Mouse (Mus musculus): ENCODE results near the gene Nol4l. TPM values are rescaled to one million over a fixed set of nuclear protein-coding genes. Genes with fewer than 3 reads are reported as not detected.

The Nol4l gene
- polyA plus RNA-seq, 1 experiment = 1.1 TPM

DNA sequence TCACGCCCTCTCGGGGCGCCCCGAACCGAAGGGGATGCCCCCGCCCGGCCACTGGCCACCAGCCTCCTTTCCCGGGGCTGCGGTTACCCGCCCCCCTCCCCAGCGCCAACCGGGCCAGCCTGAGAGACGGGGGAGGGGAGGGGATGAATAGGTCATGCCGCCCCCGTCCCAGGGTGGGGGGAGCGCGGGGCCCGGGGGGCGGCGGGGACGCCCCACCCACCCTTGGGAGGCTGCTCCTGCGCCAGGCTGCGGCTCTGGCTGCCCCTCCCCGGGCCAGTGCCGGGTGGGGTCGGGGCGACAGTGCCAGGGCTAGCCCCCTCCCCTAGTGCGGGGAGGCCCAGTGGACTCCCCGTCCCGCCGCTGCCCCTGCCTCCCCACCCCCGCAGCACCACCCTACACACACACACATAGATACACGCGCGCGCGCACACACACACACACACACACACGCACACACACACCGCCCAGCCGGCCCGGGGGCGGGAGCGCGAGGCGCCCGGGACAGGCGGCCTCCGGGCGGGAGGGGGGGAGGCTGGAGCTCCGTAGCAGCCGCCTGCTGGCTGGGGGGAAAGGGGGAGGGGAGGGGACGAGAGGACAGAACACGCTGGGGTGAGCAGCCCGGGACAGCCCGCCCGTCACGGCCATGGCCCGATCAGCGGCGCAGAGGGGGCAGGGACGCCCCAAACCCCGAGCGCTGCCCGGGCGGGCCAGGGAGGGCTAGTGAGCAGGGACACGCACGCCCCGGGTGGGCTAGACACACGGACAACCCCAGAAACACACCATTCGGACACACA lies 1.0 kb downstream of the Nol4l start:
- peaks cover 74% of the 10 kb centered on the region for H3K4me1 ChIP-seq (ENCODE audit: control insufficient read depth)
- H3K27me3 ChIP-seq (ENCODE audit: control insufficient read depth) = peaks cover 18% of the 10 kb centered on the region
- H3K4me3 ChIP-seq (replicated peaks) = peak overlapping the region; percentile 88
- TF ChIP-seq TAL1 (IDR thresholded peaks at IDR 0.05; ENCODE audit: low read length) (no peak), GATA1 (IDR thresholded peaks at IDR 0.05; ENCODE audit: low read length) (no peak)
- H3K9me3 ChIP-seq (ENCODE audit: control insufficient read depth, low read length) = peaks cover under 1% of the 10 kb centered on the region; the same call in 1 of the 2 replicates
- H3K36me3 ChIP-seq (ENCODE audit: control insufficient read depth) = peaks cover 14% of the 10 kb centered on the region

DNA sequence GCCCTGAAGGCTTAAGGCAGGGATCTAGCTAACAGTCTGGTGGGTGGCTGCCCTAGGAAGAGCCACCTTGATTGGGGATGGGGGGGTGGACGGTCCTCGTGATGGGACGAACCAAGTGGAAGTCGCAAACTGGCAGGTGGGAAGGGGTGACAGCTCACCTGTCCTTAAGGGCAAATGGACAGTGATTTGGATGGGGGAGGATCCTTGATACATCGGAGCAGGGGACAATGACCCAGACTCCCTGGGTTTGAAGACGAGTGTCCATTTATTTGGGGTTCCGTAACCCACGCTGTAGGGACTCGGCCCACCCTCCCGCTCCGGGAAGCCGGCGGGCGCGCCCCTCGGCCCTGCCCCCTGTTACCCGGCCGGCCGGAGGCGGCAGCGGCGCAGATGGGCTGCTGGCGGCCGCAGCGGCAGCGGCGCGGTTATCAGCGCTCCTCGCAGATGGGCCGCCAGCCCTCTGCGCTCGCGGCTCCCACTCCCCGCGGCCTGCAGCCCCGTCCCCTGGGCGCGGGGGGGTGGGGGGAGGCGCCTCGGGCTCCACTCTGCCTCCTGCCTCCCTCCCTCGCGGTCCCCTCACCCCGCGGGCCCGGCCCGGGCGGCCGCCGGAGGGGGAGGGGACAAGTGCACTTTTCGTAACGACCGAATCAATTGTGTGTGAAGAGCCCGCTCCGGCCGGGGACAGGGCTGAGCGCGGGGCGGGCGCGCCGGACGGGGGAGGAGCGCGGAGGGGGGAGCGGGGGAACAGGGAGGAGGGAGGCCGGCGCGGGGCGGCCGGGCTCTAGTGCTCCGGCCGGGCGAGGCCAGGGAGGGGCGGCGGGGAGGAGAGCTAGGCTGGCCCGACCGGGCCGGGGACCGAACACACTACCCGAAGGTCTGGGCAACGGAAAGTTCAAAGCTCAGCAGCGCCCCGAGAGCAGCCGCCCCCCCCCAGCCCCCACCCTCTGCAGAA lies 1.9 kb downstream of the Nol4l start:
- Histone ChIP-seq H3K4me3 (replicated peaks) (peak overlapping the region; percentile 88), H3K36me3 (ENCODE audit: control insufficient read depth) (peaks cover 21% of the 10 kb centered on the region), H3K27me3 (ENCODE audit: control insufficient read depth) (peaks cover 18% of the 10 kb centered on the region), H3K9me3 (ENCODE audit: control insufficient read depth, low read length) (no peaks in the 10 kb centered on the region), H3K4me1 (ENCODE audit: control insufficient read depth) (peaks cover 83% of the 10 kb centered on the region)
- TF ChIP-seq GATA1 (IDR thresholded peaks at IDR 0.05; ENCODE audit: low read length) = no peak
- TF ChIP-seq TAL1 (IDR thresholded peaks at IDR 0.05; ENCODE audit: low read length) = no peak

DNA sequence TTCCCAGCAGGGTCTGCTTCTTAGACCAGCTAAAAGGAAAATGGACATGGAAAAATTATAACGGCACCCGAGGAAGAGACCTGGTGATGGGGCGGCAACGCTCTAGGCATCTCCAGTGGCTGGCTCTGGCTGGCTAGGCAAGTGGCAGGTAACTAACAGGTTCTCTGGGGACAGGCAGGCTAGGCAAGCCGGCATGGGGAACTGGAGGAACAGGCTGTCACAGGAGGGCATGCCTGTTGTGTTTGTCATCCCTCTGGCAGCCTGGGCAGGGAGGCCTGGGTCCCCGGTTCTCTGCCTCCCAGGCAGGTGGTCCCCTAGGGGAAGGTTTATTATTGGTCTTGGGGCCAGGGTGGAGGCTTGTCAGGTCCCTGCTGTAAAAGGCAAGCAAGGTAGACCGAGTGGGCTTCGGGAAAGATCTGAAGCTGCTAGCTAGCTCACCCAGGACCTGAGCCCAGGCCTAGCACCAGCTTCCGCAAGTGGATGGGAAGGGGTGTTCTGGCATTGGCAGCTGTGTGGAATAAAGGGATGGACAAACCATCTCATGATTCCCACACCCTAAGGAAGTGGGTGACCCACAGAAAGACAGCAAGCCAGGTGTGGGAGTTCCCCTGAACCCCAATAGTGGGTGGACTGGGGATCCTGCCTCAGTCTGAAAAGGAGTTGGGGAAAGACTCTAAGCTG lies 2.8 kb downstream of the Nol4l start:
- H3K4me3 ChIP-seq (replicated peaks) = peak overlapping the region; percentile 88
- H3K36me3 ChIP-seq (ENCODE audit: control insufficient read depth) = peaks cover 23% of the 10 kb centered on the region
- TF ChIP-seq GATA1 (IDR thresholded peaks at IDR 0.05; ENCODE audit: low read length) (no peak), TAL1 (IDR thresholded peaks at IDR 0.05; ENCODE audit: low read length) (no peak)
- H3K4me1 ChIP-seq (ENCODE audit: control insufficient read depth) = peaks cover 92% of the 10 kb centered on the region
- H3K27me3 ChIP-seq (ENCODE audit: control insufficient read depth) = peaks cover 18% of the 10 kb centered on the region
- H3K9me3 ChIP-seq (ENCODE audit: control insufficient read depth, low read length) = no peaks in the 10 kb centered on the region

DNA sequence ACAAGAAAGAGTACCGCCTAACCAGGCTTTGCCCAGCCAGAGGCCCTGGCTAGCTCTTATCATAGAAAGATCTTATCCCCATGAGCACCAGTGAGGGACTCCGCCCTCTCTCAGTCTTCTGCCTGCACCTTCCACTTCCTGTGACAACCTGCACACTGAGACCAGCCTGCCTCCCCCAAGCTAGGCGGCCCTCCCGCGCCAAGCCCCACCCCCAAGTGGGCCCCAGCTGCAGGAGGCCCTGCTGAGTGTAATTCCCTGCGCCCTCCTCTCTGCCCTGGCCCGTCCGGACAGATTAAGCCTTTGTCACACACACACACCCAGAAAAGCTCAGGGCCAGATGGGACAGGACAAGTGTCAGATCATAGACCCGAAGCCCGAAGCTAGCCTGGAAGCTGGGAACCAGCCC lies 3.9 kb downstream of the Nol4l start:
- Histone ChIP-seq H3K9me3 (ENCODE audit: control insufficient read depth, low read length) (no peaks in the 10 kb centered on the region), H3K36me3 (ENCODE audit: control insufficient read depth) (peaks cover 25% of the 10 kb centered on the region), H3K4me1 (ENCODE audit: control insufficient read depth) (peaks cover 97% of the 10 kb centered on the region), H3K27me3 (ENCODE audit: control insufficient read depth) (peaks cover 13% of the 10 kb centered on the region), H3K4me3 (replicated peaks) (peak overlapping the region; percentile 47)
- no peak for TF ChIP-seq TAL1 (IDR thresholded peaks at IDR 0.05; ENCODE audit: low read length)
- peak; percentile 80 for TF ChIP-seq GATA1 (IDR thresholded peaks at IDR 0.05; ENCODE audit: low read length)

DNA sequence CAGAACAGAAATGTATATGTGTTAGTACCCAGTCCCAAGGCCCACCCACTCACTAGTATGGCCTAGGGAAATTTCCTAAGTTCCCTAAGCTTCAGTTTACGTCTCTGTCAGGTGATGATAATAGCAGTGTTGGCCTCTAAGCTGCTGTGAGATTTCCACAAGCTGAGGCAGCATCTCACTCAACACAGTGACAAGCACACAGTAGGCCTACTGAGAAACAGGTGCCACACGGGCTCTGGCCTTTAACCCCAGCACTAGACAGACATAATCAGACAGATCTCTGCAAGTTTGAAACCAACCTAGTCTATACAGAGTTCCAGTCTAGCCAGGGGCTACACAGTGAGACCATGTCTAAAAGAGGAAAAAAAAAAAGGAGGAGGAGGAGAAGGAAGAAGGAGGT lies 5.0 kb downstream of the Nol4l start:
- peaks cover 99% of the 10 kb centered on the region for H3K4me1 ChIP-seq (ENCODE audit: control insufficient read depth)
- no peaks in the 10 kb centered on the region for H3K9me3 ChIP-seq (ENCODE audit: control insufficient read depth, low read length)
- peaks cover 28% of the 10 kb centered on the region for H3K36me3 ChIP-seq (ENCODE audit: control insufficient read depth)
- TF ChIP-seq TAL1 (IDR thresholded peaks at IDR 0.05; ENCODE audit: low read length) (no peak), GATA1 (IDR thresholded peaks at IDR 0.05; ENCODE audit: low read length) (no peak)
- peaks cover 3% of the 10 kb centered on the region for H3K27me3 ChIP-seq (ENCODE audit: control insufficient read depth)
- no peak overlapping the region for H3K4me3 ChIP-seq (replicated peaks)

DNA sequence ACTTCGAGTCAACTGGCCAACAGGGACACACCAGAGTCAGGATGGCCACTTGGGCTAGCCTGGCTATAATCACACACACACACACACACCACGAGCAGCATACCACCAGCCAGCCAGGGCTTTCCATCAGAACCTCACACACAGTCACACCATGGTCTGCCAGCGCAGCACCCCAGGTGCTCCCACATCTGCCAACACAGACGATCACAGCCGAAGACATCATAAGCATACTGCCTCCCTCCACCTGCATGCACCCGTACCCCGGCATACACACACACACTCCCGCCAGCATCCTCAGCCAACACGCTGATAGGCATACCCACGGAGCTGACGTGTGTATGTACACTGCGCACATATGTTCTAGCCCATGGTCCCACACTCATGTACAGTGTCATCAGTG lies 6.1 kb downstream of the Nol4l start:
- peaks cover 39% of the 10 kb centered on the region for H3K36me3 ChIP-seq (ENCODE audit: control insufficient read depth)
- peaks cover 100% of the 10 kb centered on the region for H3K4me1 ChIP-seq (ENCODE audit: control insufficient read depth)
- TF ChIP-seq GATA1 (IDR thresholded peaks at IDR 0.05; ENCODE audit: low read length) = no peak
- no peak for TF ChIP-seq TAL1 (IDR thresholded peaks at IDR 0.05; ENCODE audit: low read length)
- no peak overlapping the region for H3K4me3 ChIP-seq (replicated peaks)
- H3K9me3 ChIP-seq (ENCODE audit: control insufficient read depth, low read length) = peaks cover 4% of the 10 kb centered on the region; the same call in 1 of the 2 replicates
- no peaks in the 10 kb centered on the region for H3K27me3 ChIP-seq (ENCODE audit: control insufficient read depth)

DNA sequence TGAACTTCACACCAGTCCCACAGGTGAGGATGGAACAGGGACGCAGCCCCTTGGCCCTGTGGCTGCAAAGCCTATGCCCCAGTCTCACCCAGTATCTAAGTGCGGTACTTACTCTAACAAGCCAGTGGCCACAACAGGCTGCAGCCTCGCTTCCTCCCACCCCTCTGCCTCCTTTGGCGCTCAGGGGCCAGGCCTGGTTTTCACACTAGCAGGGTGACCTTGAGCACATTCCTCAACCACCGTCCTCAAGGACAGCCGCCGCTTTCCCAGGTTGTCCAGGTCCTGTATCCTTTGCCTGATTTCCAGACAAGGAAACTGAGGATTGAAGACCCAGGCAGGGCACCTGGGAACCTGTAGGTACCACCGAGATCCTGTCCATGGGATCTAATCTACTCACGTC lies 6.6 kb downstream of the Nol4l start:
- Histone ChIP-seq H3K27me3 (ENCODE audit: control insufficient read depth) (no peaks in the 10 kb centered on the region), H3K9me3 (ENCODE audit: control insufficient read depth, low read length) (peaks cover 4% of the 10 kb centered on the region; the same call in 1 of the 2 replicates), H3K36me3 (ENCODE audit: control insufficient read depth) (peaks cover 44% of the 10 kb centered on the region), H3K4me1 (ENCODE audit: control insufficient read depth) (peaks cover 100% of the 10 kb centered on the region), H3K4me3 (replicated peaks) (no peak overlapping the region)
- no peak for TF ChIP-seq TAL1 (IDR thresholded peaks at IDR 0.05; ENCODE audit: low read length)
- TF ChIP-seq GATA1 (IDR thresholded peaks at IDR 0.05; ENCODE audit: low read length) = no peak

DNA sequence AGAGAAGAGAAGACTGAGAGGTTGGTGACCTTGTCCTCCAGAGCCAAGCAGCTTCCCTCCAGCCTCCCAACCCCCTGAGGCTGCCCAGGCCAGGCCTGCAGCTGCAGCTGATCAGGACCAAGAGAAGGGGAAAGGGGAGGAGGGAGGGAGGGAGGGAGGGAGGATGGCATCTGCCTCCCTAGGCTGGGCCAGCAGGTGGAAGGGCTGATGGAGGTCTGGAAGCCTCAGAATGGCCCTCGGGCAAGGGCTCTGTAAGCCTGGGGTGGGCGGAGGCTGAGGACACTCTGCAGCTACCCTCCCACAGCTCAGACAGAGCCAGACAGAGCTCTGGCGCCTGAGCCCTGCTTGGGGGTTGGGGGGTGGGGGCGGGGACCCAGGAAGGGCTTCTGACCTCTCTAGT lies 7.5 kb downstream of the Nol4l start:
- H3K4me1 ChIP-seq (ENCODE audit: control insufficient read depth) = peaks cover 98% of the 10 kb centered on the region
- peaks cover 44% of the 10 kb centered on the region for H3K36me3 ChIP-seq (ENCODE audit: control insufficient read depth)
- H3K9me3 ChIP-seq (ENCODE audit: control insufficient read depth, low read length) = peaks cover 4% of the 10 kb centered on the region; the same call in 1 of the 2 replicates
- TF ChIP-seq TAL1 (IDR thresholded peaks at IDR 0.05; ENCODE audit: low read length) (no peak), GATA1 (IDR thresholded peaks at IDR 0.05; ENCODE audit: low read length) (no peak)
- no peak overlapping the region for H3K4me3 ChIP-seq (replicated peaks)
- no peaks in the 10 kb centered on the region for H3K27me3 ChIP-seq (ENCODE audit: control insufficient read depth)
